In genomic region chr15:25637727-25638126, GRCm38 (mm10) we compare ENCODE assay signal across 9 mouse cellular contexts. TPM values are rescaled to one million over a fixed set of nuclear protein-coding genes. Genes with fewer than 3 reads are reported as not detected.
DNase-seq lines count a peak whose midpoint lies in the region; ATAC-seq and TF ChIP-seq lines count a peak whose summit lies in the region.
"Had no signal": no experiment of that assay in that cellular context is flagged by ENCODE, and none has a peak within 500 bp of the region (broad histone marks: within the 10 kb centered on the region; RNA-seq: fewer than 3 reads in every experiment).

No protein-coding gene starts in this region.

- H3K9ac ChIP-seq in midbrain, embryonic 11.5 days (ENCODE audit: low read length): no peak overlapping the region
- no peak overlapping the region for H3K9ac ChIP-seq in hindbrain, embryonic 11.5 days (ENCODE audit: low read depth, low read length)

- H3K36me3 ChIP-seq in midbrain, embryonic 11.5 days (ENCODE audit: control insufficient read depth, insufficient read depth, low read length): no peaks in the 10 kb centered on the region
- no peaks in the 10 kb centered on the region for H3K36me3 ChIP-seq in hindbrain, embryonic 11.5 days (ENCODE audit: control insufficient read depth, insufficient read depth, low read length)

- peak overlapping the region; percentile 62 for H3K27ac ChIP-seq in embryonic fibroblast, embryonic 13.5 days (ENCODE audit: insufficient read depth, low read length)
- no peak overlapping the region for H3K27ac ChIP-seq in midbrain, embryonic 11.5 days (ENCODE audit: low read depth, low read length)
- H3K27ac ChIP-seq in hindbrain, embryonic 11.5 days (ENCODE audit: low read depth, low read length): no peak overlapping the region

- no peak for ATAC-seq in midbrain, embryonic 11.5 days (ENCODE audit: low FRiP score)
- no peak for ATAC-seq in hindbrain, embryonic 11.5 days (ENCODE audit: low FRiP score)

- H3K4me1 ChIP-seq in embryonic fibroblast, embryonic 13.5 days (ENCODE audit: control insufficient read depth, insufficient read depth, low read length): peaks cover 24% of the 10 kb centered on the region
- H3K4me1 ChIP-seq in midbrain, embryonic 11.5 days (ENCODE audit: control insufficient read depth, insufficient read depth, low read length): no peaks in the 10 kb centered on the region
- H3K4me1 ChIP-seq in hindbrain, embryonic 11.5 days (replicated peaks; ENCODE audit: control insufficient read depth, insufficient read depth, low read length): no peaks in the 10 kb centered on the region

- H3K4me2 ChIP-seq in midbrain, embryonic 11.5 days: no peak overlapping the region
- H3K4me2 ChIP-seq in hindbrain, embryonic 11.5 days (replicated peaks; ENCODE audit: low read depth, low read length): no peak overlapping the region

- no peak for TF ChIP-seq CTCF in embryonic fibroblast, embryonic 13.5 days (IDR thresholded peaks at IDR 0.05; ENCODE audit: borderline replicate concordance, insufficient read depth, low read length)

- H3K4me3 ChIP-seq in embryonic fibroblast, embryonic 13.5 days (ENCODE audit: insufficient read depth, low read length): no peak overlapping the region
- H3K4me3 ChIP-seq in midbrain, embryonic 11.5 days (ENCODE audit: low read depth, low read length): no peak overlapping the region
- no peak overlapping the region for H3K4me3 ChIP-seq in hindbrain, embryonic 11.5 days (ENCODE audit: low read depth, low read length)

- TF ChIP-seq POLR2A in embryonic fibroblast, embryonic 13.5 days (IDR thresholded peaks at IDR 0.05; ENCODE audit: low read depth, low read length): no peak

- peak; percentile 64 to 77 for DNase-seq in cerebellum, postnatal 25 days
- DNase-seq in cerebellum, adult 9-10 months: no peak
- DNase-seq in kidney, adult 11 months: peak; percentile 92
- peak; percentile 68 for DNase-seq in lung, postnatal 10 days
- DNase-seq in midbrain, embryonic 11.5 days (ENCODE audit: low spot score, missing footprints): no peak
- no peak for DNase-seq in hindbrain, embryonic 11.5 days (ENCODE audit: low spot score)
- no peak for DNase-seq in thymus, postnatal 14 days

- no peaks in the 10 kb centered on the region for H3K27me3 ChIP-seq in midbrain, embryonic 11.5 days (ENCODE audit: control insufficient read depth, insufficient read depth, low read length)
- H3K27me3 ChIP-seq in hindbrain, embryonic 11.5 days (ENCODE audit: control insufficient read depth, insufficient read depth, low read length): no peaks in the 10 kb centered on the region
- H3K27me3 ChIP-seq: CH12.LX had no signal

- 82% methylated on average over 9 of the region's 9 CpGs for WGBS in midbrain, embryonic 11.5 days
- WGBS in hindbrain, embryonic 11.5 days: 88% methylated on average over 9 of the region's 9 CpGs

- no peaks in the 10 kb centered on the region for H3K9me3 ChIP-seq in midbrain, embryonic 11.5 days (ENCODE audit: control insufficient read depth, low read length)
- H3K9me3 ChIP-seq in hindbrain, embryonic 11.5 days (ENCODE audit: control insufficient read depth, low read length): no peaks in the 10 kb centered on the region

RNA-seq across cellular contexts. Expression of gene Myo10, which starts 15.4 kb away (rescaled TPM):
- 47.8 and 49.9 TPM in 2 replicates for polyA plus RNA-seq in embryonic fibroblast, embryonic 13.5 days (2011; ENCODE audit: insufficient read length, low read depth, missing spikeins)
- polyA plus RNA-seq in midbrain, embryonic 11.5 days (2014; fragmentation: Nextera tagmentation; extraction: Ambion mirVana): 72.8 and 75.4 TPM in 2 replicates
- polyA plus RNA-seq in hindbrain, embryonic 11.5 days (2014; fragmentation: Nextera tagmentation; extraction: Ambion mirVana): 39.1 and 45.2 TPM in 2 replicates

Comparison
In these comparisons a context has a peak if more than half of its experiments do, and no peak if none do; other contexts are left out.
1. DNase-seq: peak in cerebellum, postnatal 25 days (2 of 2), kidney, adult 11 months (single experiment) and lung, postnatal 10 days (single experiment); none in cerebellum, adult 9-10 months (single experiment), midbrain, embryonic 11.5 days (single experiment), hindbrain, embryonic 11.5 days (single experiment) and thymus, postnatal 14 days (single experiment).